Mouse (Mus musculus) kidney, embryonic 14.5 days (tissue): ENCODE measurements around the gene BC037034. TPM values are rescaled to one million over a fixed set of nuclear protein-coding genes. Genes with fewer than 3 reads are reported as not detected.

Source experiments
- ATAC-seq: fragments of 200-750 bp; cut with Nextera tagmentation; 2 replicates; pipeline ENCODE4 v1.8.0; 2017; ENCODE audit warnings: moderate number of reproducible peaks, mild to moderate bottlenecking, moderate TSS enrichment, moderate library complexity; ENCODE audit not compliant: low FRiP score, low TSS enrichment
- H3K27ac ChIP-seq: fragments of 300-500 bp; sonication (generic); 2 replicates; pipeline ENCODE4 v1.5.1; 2014; ENCODE audit warnings: low read depth, mild to moderate bottlenecking, low read length, moderate library complexity, mixed read lengths
- H3K27me3 ChIP-seq: fragments of 300-500 bp; sonication (generic); 2 replicates; pipeline ENCODE4 v1.6.1; 2014; ENCODE audit warnings: mild to moderate bottlenecking, low read length; ENCODE audit not compliant: control insufficient read depth, insufficient read depth
- H3K36me3 ChIP-seq: fragments of 300-500 bp; sonication (generic); 2 replicates; pipeline ENCODE4 v1.6.1; 2014; ENCODE audit warnings: low read length, mixed read lengths; ENCODE audit not compliant: control insufficient read depth, insufficient read depth
- H3K4me1 ChIP-seq: fragments of 300-500 bp; sonication (generic); 2 replicates; pipeline ENCODE4 v1.6.1; 2014; ENCODE audit warnings: low read length, mixed read lengths; ENCODE audit not compliant: control insufficient read depth, insufficient read depth
- H3K4me2 ChIP-seq: fragments of 300-500 bp; sonication (generic); replicated peaks from 2 replicates; pipeline ENCODE4 v1.6.1; 2014; ENCODE audit warnings: low read depth, mild to moderate bottlenecking, low read length
- H3K4me3 ChIP-seq: fragments of 300-500 bp; sonication (generic); 2 replicates; pipeline ENCODE4 v1.5.1; 2014; ENCODE audit warnings: mild to moderate bottlenecking, low read length
- H3K9ac ChIP-seq: fragments of 300-500 bp; sonication (generic); 2 replicates; pipeline ENCODE4 v1.6.1; 2014; ENCODE audit warnings: low read depth, mild to moderate bottlenecking, low read length, moderate library complexity
- H3K9me3 ChIP-seq: fragments of 300-500 bp; sonication (generic); 2 replicates; pipeline ENCODE4 v1.6.1; 2016; ENCODE audit warnings: low read length; ENCODE audit not compliant: control insufficient read depth
- WGBS: fragments of 180-500 bp; shearing (Covaris S2); extraction: QIAGEN DNeasy Blood & Tissue Kit; methylation state at CpG from one replicate; pipeline ENCODE4 v1.1.7; 2014; 5-methylcytosine and 5-hydroxymethylcytosine counted together
- polyA plus RNA-seq: library from polyadenylated mRNA; unstranded; fragments of >200 nt; fragmentation: Nextera tagmentation; extraction: Ambion mirVana; gene quantifications from 2 replicates; pipeline ENCODE4 v1.2.1, GENCODE M21; 2014

BC037034 gene
- polyA plus RNA-seq, 1 experiment from 2014 or later, result 5.4 TPM

GRCm38 (mm10) chr5:138258078-138258477, 5.8 kb downstream of the BC037034 start:
- 78% methylated on average over 3 of the region's 3 CpGs for WGBS
- no peak for ATAC-seq
- no peak overlapping the region for H3K4me2 ChIP-seq
- H3K9ac ChIP-seq, result no peak overlapping the region
- no peaks in the 10 kb centered on the region for H3K27me3 ChIP-seq
- H3K27ac ChIP-seq, result no peak overlapping the region
- no peaks in the 10 kb centered on the region for H3K9me3 ChIP-seq
- H3K36me3 ChIP-seq, result peaks cover 37% of the 10 kb centered on the region
- H3K4me3 ChIP-seq, result no peak overlapping the region
- peaks cover 19% of the 10 kb centered on the region for H3K4me1 ChIP-seq

- H3K4me1 ChIP-seq, result peaks cover 14% of the 10 kb centered on the region; the same call in 1 of the 2 replicates
- H3K27ac ChIP-seq, result no peak overlapping the region
- H3K9ac ChIP-seq, result no peak overlapping the region
- H3K4me3 ChIP-seq, result no peak overlapping the region
- ATAC-seq, result no peak
- no peaks in the 10 kb centered on the region for H3K27me3 ChIP-seq
- H3K4me2 ChIP-seq, result no peak overlapping the region
- no peaks in the 10 kb centered on the region for H3K9me3 ChIP-seq
- peaks cover 37% of the 10 kb centered on the region for H3K36me3 ChIP-seq
- WGBS, result 96% methylated on average over 4 of the region's 4 CpGs
These were observed 6.3 kb downstream of the BC037034 start for GRCm38 (mm10) chr5:138257585-138257978.

- Histone ChIP-seq H3K27ac (no peak overlapping the region), H3K36me3 (peaks cover 36% of the 10 kb centered on the region), H3K27me3 (no peaks in the 10 kb centered on the region), H3K9ac (no peak overlapping the region), H3K9me3 (no peaks in the 10 kb centered on the region), H3K4me3 (no peak overlapping the region), H3K4me2 (no peak overlapping the region), H3K4me1 (peaks cover 10% of the 10 kb centered on the region; the same call in 1 of the 2 replicates)
- no peak for ATAC-seq
- WGBS, result 93% methylated on average over 10 of the region's 10 CpGs
These were observed 6.8 kb downstream of the BC037034 start for GRCm38 (mm10) chr5:138256966-138257584.

GRCm38 (mm10) chr5:138256094-138256467, 7.8 kb downstream of the BC037034 start:
- Histone ChIP-seq H3K4me1 (peaks cover 10% of the 10 kb centered on the region; the same call in 1 of the 2 replicates), H3K4me2 (peak overlapping the region; percentile 55), H3K4me3 (peak overlapping the region; percentile 73), H3K9ac (peak overlapping the region; percentile 68), H3K27me3 (no peaks in the 10 kb centered on the region), H3K9me3 (no peaks in the 10 kb centered on the region), H3K27ac (peak overlapping the region; percentile 67; the same call in 1 of the 2 replicates), H3K36me3 (peaks cover 26% of the 10 kb centered on the region)
- WGBS, result 17% methylated on average over 7 of the region's 7 CpGs
- ATAC-seq, result no peak; the same call in 1 of the 2 replicates

- Histone ChIP-seq H3K9me3 (no peaks in the 10 kb centered on the region), H3K27me3 (no peaks in the 10 kb centered on the region), H3K4me3 (peak within 1 kb of the TSS; percentile 73), H3K27ac (peak within 1 kb of the TSS; percentile 67; the same call in 1 of the 2 replicates), H3K4me1 (peaks cover 10% of the 10 kb centered on the region; the same call in 1 of the 2 replicates), H3K36me3 (peaks cover 20% of the 10 kb centered on the region), H3K4me2 (peak within 1 kb of the TSS; percentile 55), H3K9ac (peak within 1 kb of the TSS; percentile 68)
- WGBS, result under 1% methylated on average over 38 of the region's 38 CpGs
- peak; percentile 100 for ATAC-seq
These were observed 8.3 kb downstream of the BC037034 start, which contains the start of gene Lamtor4 for GRCm38 (mm10) chr5:138255353-138256093. Gene Lamtor4 (plus strand): TSS chr5:138255482.

- 93% methylated on average over 3 of the region's 3 CpGs for WGBS
- Histone ChIP-seq H3K4me1 (peaks cover 10% of the 10 kb centered on the region; the same call in 1 of the 2 replicates), H3K27ac (no peak overlapping the region), H3K36me3 (no peaks in the 10 kb centered on the region), H3K9me3 (no peaks in the 10 kb centered on the region), H3K4me2 (no peak overlapping the region), H3K9ac (no peak overlapping the region), H3K27me3 (no peaks in the 10 kb centered on the region), H3K4me3 (no peak overlapping the region)
- ATAC-seq, result no peak
These were observed 10.8 kb downstream of the BC037034 start for GRCm38 (mm10) chr5:138253061-138253460.

GRCm38 (mm10) chr5:138251144-138251543, 12.7 kb downstream of the BC037034 start:
- H3K27me3 ChIP-seq, result no peaks in the 10 kb centered on the region
- H3K4me1 ChIP-seq, result peaks cover 7% of the 10 kb centered on the region; the same call in 1 of the 2 replicates
- H3K9ac ChIP-seq, result no peak overlapping the region
- 87% methylated on average over 12 of the region's 12 CpGs for WGBS
- H3K4me2 ChIP-seq, result no peak overlapping the region
- H3K36me3 ChIP-seq, result no peaks in the 10 kb centered on the region
- ATAC-seq, result no peak
- no peak overlapping the region for H3K4me3 ChIP-seq
- no peaks in the 10 kb centered on the region for H3K9me3 ChIP-seq
- H3K27ac ChIP-seq, result no peak overlapping the region

GRCm38 (mm10) chr5:138241511-138241910, 22.3 kb downstream of the BC037034 start:
- H3K9ac ChIP-seq, result no peak overlapping the region

GRCm38 (mm10) chr5:138234224-138234623, 29.6 kb downstream of the BC037034 start:
- ATAC-seq, result no peak
- H3K27me3 ChIP-seq, result no peaks in the 10 kb centered on the region
- H3K4me3 ChIP-seq, result no peak overlapping the region
- no peak overlapping the region for H3K9ac ChIP-seq
- H3K4me1 ChIP-seq, result no peaks in the 10 kb centered on the region
- H3K36me3 ChIP-seq, result no peaks in the 10 kb centered on the region
- no peaks in the 10 kb centered on the region for H3K9me3 ChIP-seq
- H3K4me2 ChIP-seq, result no peak overlapping the region
- peak overlapping the region; percentile 80 for H3K27ac ChIP-seq

More at GRCm38 (mm10) chr5:138241511-138241910, 22.3 kb downstream of the BC037034 start:
- Histone ChIP-seq H3K36me3 (no peaks in the 10 kb centered on the region), H3K4me2 (no peak overlapping the region), H3K27me3 (no peaks in the 10 kb centered on the region), H3K9me3 (no peaks in the 10 kb centered on the region), H3K4me3 (no peak overlapping the region), H3K4me1 (no peaks in the 10 kb centered on the region), H3K27ac (no peak overlapping the region)
- ATAC-seq, result no peak
- WGBS, result 42% methylated on average over 2 of the region's 2 CpGs
